Mouse (Mus musculus) CH12.LX (cell line): ENCODE measurements around the gene Xcl1. TPM values are rescaled to one million over a fixed set of nuclear protein-coding genes. Genes with fewer than 3 reads are reported as not detected.

Source experiments
- DNase-seq: peaks from one replicate; pipeline ENCODE4 v3.0.0-alpha.2; 2013; ENCODE audit errors: extremely low read depth
- H3K27ac ChIP-seq: 2 replicates; pipeline ENCODE4 v1.5.1; 2012; ENCODE audit warnings: low read depth, mild to moderate bottlenecking, control low read depth, moderate library complexity; ENCODE audit not compliant: insufficient read depth
- H3K27me3 ChIP-seq: replicated peaks from 2 replicates; pipeline ENCODE3; 2012; ENCODE audit warnings: inconsistent platforms
- H3K36me3 ChIP-seq, 2 experiments: replicated peaks in 1 of 2; 2 replicates each; pipeline versions ENCODE3 to v1.6.1; 2012; ENCODE audit warnings: inconsistent platforms in 1 of 2, low read length in 1 of 2, mild to moderate bottlenecking in 1 of 2, mixed read lengths in 1 of 2, moderate library complexity in 1 of 2; ENCODE audit not compliant: control insufficient read depth in 1 of 2, insufficient read depth in 1 of 2
- H3K4me1 ChIP-seq, 2 experiments: 2 replicates each; pipeline ENCODE4 v1.6.1; 2012; ENCODE audit warnings: inconsistent platforms in 1 of 2, moderate library complexity in 1 of 2; ENCODE audit not compliant: insufficient read depth in 2 of 2, control insufficient read depth in 1 of 2
- H3K4me2 ChIP-seq: 2 replicates; pipeline ENCODE4 v1.6.1; 2012; ENCODE audit warnings: low read depth, mild to moderate bottlenecking, control low read depth; ENCODE audit not compliant: poor library complexity, insufficient read depth, severe bottlenecking
- H3K4me3 ChIP-seq, 3 experiments: fragments of 150-350 bp in 1 of 3; sonication (generic) in 1 of 3; replicated peaks in 1 of 3; 2 replicates each; pipeline versions ENCODE3 to v1.5.1; 2011 to 2012; ENCODE audit warnings: low read depth in 2 of 3, low read length in 2 of 3, mild to moderate bottlenecking in 2 of 3, moderate library complexity in 2 of 3, control low read depth in 1 of 3, improper control_type of control experiment in 1 of 3, inconsistent platforms in 1 of 3, mixed read lengths in 1 of 3; ENCODE audit not compliant: poor library complexity in 1 of 3
- H3K79me2 ChIP-seq: replicated peaks from 2 replicates; pipeline ENCODE4 v1.6.1; 2012; ENCODE audit warnings: mild to moderate bottlenecking, moderate library complexity; ENCODE audit not compliant: control insufficient read depth, poor library complexity, insufficient read depth, severe bottlenecking; ENCODE audit errors: extremely low read depth
- H3K9ac ChIP-seq: 2 replicates; pipeline ENCODE4 v1.6.1; 2012; ENCODE audit warnings: low read depth, mild to moderate bottlenecking, control low read depth, moderate library complexity; ENCODE audit not compliant: insufficient read depth
- H3K9me3 ChIP-seq: replicated peaks from 2 replicates; pipeline ENCODE3; 2012; ENCODE audit warnings: low read length, inconsistent platforms, mixed read lengths
- CHD2 ChIP-seq: IDR thresholded peaks from 2 replicates; pipeline ENCODE4 v1.6.1; 2011; ENCODE audit warnings: low read length, improper control_type of control experiment
- CTCF ChIP-seq, 2 experiments: IDR thresholded peaks in 1 of 2; conservative IDR thresholded peaks in 1 of 2; 2 replicates each; pipeline ENCODE4 v1.5.1; 2011 to 2012; ENCODE audit warnings: low read depth in 2 of 2, low read length in 2 of 2, improper control_type of control experiment in 1 of 2, inconsistent platforms in 1 of 2, mild to moderate bottlenecking in 1 of 2, moderate library complexity in 1 of 2
- E2F4 ChIP-seq: IDR thresholded peaks from 2 replicates; pipeline ENCODE4 v1.6.1; 2011; ENCODE audit warnings: low read depth, low read length, improper control_type of control experiment; ENCODE audit not compliant: insufficient replicate concordance
- EP300 ChIP-seq: IDR thresholded peaks from 2 replicates; pipeline ENCODE4 v1.6.1; 2011; ENCODE audit warnings: low read length, improper control_type of control experiment
- ETS1 ChIP-seq: conservative IDR thresholded peaks from 2 replicates; pipeline ENCODE4 v1.6.1; 2012; ENCODE audit warnings: low read depth, mild to moderate bottlenecking, inconsistent platforms, low read length, improper control_type of control experiment, moderate library complexity
- GABPA ChIP-seq: IDR thresholded peaks from 2 replicates; pipeline ENCODE4 v1.6.1; 2012; ENCODE audit warnings: low read depth, low read length, improper control_type of control experiment, inconsistent platforms; ENCODE audit not compliant: insufficient replicate concordance
- HCFC1 ChIP-seq: IDR thresholded peaks from 2 replicates; pipeline ENCODE4 v1.6.1; 2012; ENCODE audit warnings: low read depth, mild to moderate bottlenecking, inconsistent platforms, low read length, improper control_type of control experiment
- IRF4 ChIP-seq: IDR thresholded peaks from 2 replicates; pipeline ENCODE4 v1.6.1; 2014; ENCODE audit warnings: low read depth, mild to moderate bottlenecking, inconsistent platforms, low read length, improper control_type of control experiment
- JUN ChIP-seq: IDR thresholded peaks from 2 replicates; pipeline ENCODE4 v1.6.1; 2011; ENCODE audit warnings: low read depth, mild to moderate bottlenecking, low read length, improper control_type of control experiment, moderate library complexity; ENCODE audit not compliant: insufficient read depth
- JUND ChIP-seq: conservative IDR thresholded peaks from 2 replicates; pipeline ENCODE4 v1.6.1; 2011; ENCODE audit warnings: low read depth, low read length, improper control_type of control experiment
- MAFK ChIP-seq: IDR thresholded peaks from 2 replicates; pipeline ENCODE4 v1.6.1; 2011; ENCODE audit warnings: low read length, improper control_type of control experiment; ENCODE audit not compliant: insufficient replicate concordance
- MAX ChIP-seq: IDR thresholded peaks from 2 replicates; pipeline ENCODE4 v1.6.1; 2011; ENCODE audit warnings: low read length, improper control_type of control experiment
- MAZ ChIP-seq: IDR thresholded peaks from 2 replicates; pipeline ENCODE4 v1.6.1; 2012; ENCODE audit warnings: low read depth, mild to moderate bottlenecking, inconsistent platforms, low read length, improper control_type of control experiment, moderate library complexity
- PAX5 ChIP-seq: IDR thresholded peaks from 2 replicates; pipeline ENCODE4 v1.6.1; 2012; ENCODE audit warnings: low read length, inconsistent platforms, mixed read lengths
- POLR2A ChIP-seq: IDR thresholded peaks from 2 replicates; pipeline ENCODE4 v1.6.1; 2011; ENCODE audit warnings: low read depth, mild to moderate bottlenecking, improper control_type of control experiment, low read length
- POLR2AphosphoS2 ChIP-seq: IDR thresholded peaks from 2 replicates; pipeline ENCODE4 v1.6.1; 2011; ENCODE audit warnings: low read depth, low read length, improper control_type of control experiment
- RCOR1 ChIP-seq: conservative IDR thresholded peaks from 2 replicates; pipeline ENCODE4 v1.6.1; 2012; ENCODE audit warnings: low read depth, mild to moderate bottlenecking, inconsistent platforms, low read length, improper control_type of control experiment
- SIN3A ChIP-seq: IDR thresholded peaks from 2 replicates; pipeline ENCODE4 v1.6.1; 2012; ENCODE audit warnings: low read length, improper control_type of control experiment, inconsistent platforms
- SMC3 ChIP-seq: IDR thresholded peaks from 2 replicates; pipeline ENCODE4 v1.6.1; 2011; ENCODE audit warnings: low read depth, low read length, improper control_type of control experiment
- TBP ChIP-seq: conservative IDR thresholded peaks from 2 replicates; pipeline ENCODE4 v1.6.1; 2011; ENCODE audit warnings: low read depth, low read length, improper control_type of control experiment
- USF1 ChIP-seq: IDR thresholded peaks from 2 replicates; pipeline ENCODE4 v1.6.1; 2014; ENCODE audit warnings: low read depth, mild to moderate bottlenecking, inconsistent platforms, low read length, improper control_type of control experiment
- USF2 ChIP-seq: conservative IDR thresholded peaks from 2 replicates; pipeline ENCODE4 v1.6.1; 2011; ENCODE audit warnings: low read depth, low read length, improper control_type of control experiment
- ZMIZ1 ChIP-seq: IDR thresholded peaks from 2 replicates; pipeline ENCODE4 v1.6.1; 2012; ENCODE audit warnings: low read depth, mild to moderate bottlenecking, inconsistent platforms, low read length, improper control_type of control experiment
- dilution Hi-C: fragments of 300-500 bp; cut with MboI; formaldehyde crosslinking; loops from 2 replicates; pipeline ENCODE4 v1.14.3; 2020; ENCODE audit warnings: low sequenced_read_pairs; ENCODE audit not compliant: extremely low pct_unique_long_range_greater_than_20kb, extremely low pct_ligation_motif_present
- in situ Hi-C: fragments of 300-500 bp; cut with MboI; formaldehyde crosslinking; loops from 3 replicates; pipeline ENCODE4 v1.14.3; 2019; ENCODE audit warnings: low sequenced_read_pairs, low pct_ligation_motif_present, low pct_unique_long_range_greater_than_20kb, mixed read lengths
- polyA plus RNA-seq: library from polyadenylated mRNA; unstranded; fragments of >175 nt; gene quantifications from 2 replicates; pipeline ENCODE4 v1.2.1, GENCODE M21; 2012; ENCODE audit warnings: low read depth; ENCODE audit not compliant: insufficient read length
- total RNA-seq, 2 experiments: library from RNA; depleted of rRNA; stranded (reverse); fragments of 300-350 nt in 1 of 2; fragments of >200 nt in 1 of 2; gene quantifications; 2 replicates each; pipeline ENCODE4 v1.2.3; 2012 to 2014

The Xcl1 gene
- total and polyA plus RNA-seq, 3 experiments: 0.46 to 0.68 TPM; not detected in 1

DNA sequence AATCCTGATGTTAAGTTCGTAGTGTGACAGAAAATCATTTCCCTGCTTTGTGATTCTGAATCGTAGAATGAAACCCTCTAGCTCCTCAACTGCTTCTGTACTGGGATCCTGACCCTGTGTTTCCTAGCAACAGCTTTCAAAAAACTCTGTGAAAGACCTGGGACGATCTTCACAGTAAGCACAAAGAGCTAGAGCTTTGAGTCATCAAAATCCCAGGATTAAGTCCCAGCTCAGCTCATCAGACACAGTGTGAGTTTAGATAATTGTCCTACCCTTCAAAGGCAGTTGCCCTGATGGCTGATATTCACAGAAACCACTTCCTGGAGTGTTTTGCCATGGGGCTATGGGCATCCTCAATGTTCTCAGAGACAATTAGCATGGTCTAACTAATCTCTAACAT lies 38.5 kb upstream of the Xcl1 start:
- Histone ChIP-seq H3K4me3 (no peak overlapping the region), H3K36me3 (no peaks in the 10 kb centered on the region), H3K9ac (no peak overlapping the region), H3K27me3 (no peaks in the 10 kb centered on the region)
- in situ Hi-C loops: no loop called here
- no peak for DNase-seq
- no peak for TF ChIP-seq E2F4
- no peak for TF ChIP-seq USF2
- no peak for TF ChIP-seq TBP
- no peak for TF ChIP-seq CTCF (conservative IDR thresholded peaks at IDR 0.05 in 1 of 2, IDR thresholded peaks at IDR 0.05 in 1 of 2; ENCODE audit: low read depth in 2 of 2, low read length in 2 of 2)
- TF ChIP-seq SMC3: no peak
- TF ChIP-seq SIN3A: no peak
- no peak for TF ChIP-seq CHD2
- TF ChIP-seq MAX: no peak
- no peak for TF ChIP-seq IRF4
- no peak for TF ChIP-seq GABPA
- no peak for TF ChIP-seq JUND
- TF ChIP-seq ZMIZ1: no peak
- TF ChIP-seq EP300: no peak
- no peak for TF ChIP-seq JUN
- TF ChIP-seq USF1: no peak
- TF ChIP-seq MAZ: no peak
- no peak for TF ChIP-seq MAFK
- no peak for TF ChIP-seq POLR2A
- TF ChIP-seq, all 38 proteins: peak for 0
- dilution Hi-C loops: no loop called here
- no peak overlapping the region for H3K27ac ChIP-seq
- H3K4me2 ChIP-seq: no peak overlapping the region
- H3K79me2 ChIP-seq: no peaks in the 10 kb centered on the region
- peaks cover 3% of the 10 kb centered on the region for H3K9me3 ChIP-seq
- peaks cover 0 to 4% of the 10 kb centered on the region in 2 experiments; a peak in 1 of 4 replicates for H3K4me1 ChIP-seq

GRCm38 (mm10) chr1:164973341-164973740 lies 38.0 kb upstream of the Xcl1 start:
- Histone ChIP-seq H3K27me3 (no peaks in the 10 kb centered on the region), H3K9ac (no peak overlapping the region), H3K36me3 (no peaks in the 10 kb centered on the region), H3K79me2 (no peaks in the 10 kb centered on the region), H3K27ac (no peak overlapping the region), H3K4me1 (peaks cover 0 to 4% of the 10 kb centered on the region in 2 experiments; a peak in 1 of 4 replicates)
- dilution Hi-C loops: no loop called here
- in situ Hi-C loops: no loop called here
- TF ChIP-seq ETS1 (no peak), SMC3 (no peak), MAX (no peak), RCOR1 (no peak), PAX5 (no peak), POLR2AphosphoS2 (no peak), CTCF (conservative IDR thresholded peaks at IDR 0.05 in 1 of 2, IDR thresholded peaks at IDR 0.05 in 1 of 2; ENCODE audit: low read depth in 2 of 2, low read length in 2 of 2) (no peak), HCFC1 (no peak)
- TF ChIP-seq, all 38 proteins: peak for 0
- H3K9me3 ChIP-seq: peaks cover 3% of the 10 kb centered on the region
- DNase-seq: no peak
- H3K4me2 ChIP-seq: no peak overlapping the region
- H3K4me3 ChIP-seq: no peak overlapping the region
